ENCODE assay signal across 8 mouse cellular contexts in genomic region chr12:27135997-27136559, GRCm38 (mm10).
DNase-seq lines count a peak whose midpoint lies in the region; ATAC-seq lines count a peak whose summit lies in the region.

No protein-coding gene starts in this region.

- WGBS in kidney, embryonic 14.5 days = 45% methylated on average over 10 of the region's 10 CpGs
- 13% methylated on average over 10 of the region's 10 CpGs for WGBS in embryonic facial prominence, embryonic 13.5 days

- H3K4me2 ChIP-seq in kidney, embryonic 14.5 days (replicated peaks; ENCODE audit: low read depth, low read length) = no peak overlapping the region
- peak overlapping the region; percentile 41 for H3K4me2 ChIP-seq in embryonic facial prominence, embryonic 13.5 days

- peaks cover 20% of the 10 kb centered on the region for H3K4me1 ChIP-seq in kidney, embryonic 14.5 days (ENCODE audit: control insufficient read depth, insufficient read depth, low read length)
- peaks cover 79% of the 10 kb centered on the region for H3K4me1 ChIP-seq in embryonic facial prominence, embryonic 13.5 days

- no peak for DNase-seq in kidney, adult 11 months
- peak; percentile 7 to 12 for DNase-seq in heart, postnatal 14 days
- peak; percentile 2 for DNase-seq in lung, postnatal 25 days (ENCODE audit: low spot score)
- DNase-seq in natural killer cell, adult 2 months (ENCODE audit: low spot score in 2 of 2) = no peak
- no peak for DNase-seq in ovary, postnatal 10 days (ENCODE audit: low spot score)
- no peak for DNase-seq in right cerebral cortex, postnatal 36 days (ENCODE audit: low spot score in 2 of 2)

- intact Hi-C loops in heart, postnatal 14 days (cut with DNase I) = no loop called here

- no peak overlapping the region for H3K9ac ChIP-seq in kidney, embryonic 14.5 days (ENCODE audit: low read depth, low read length)
- H3K9ac ChIP-seq in embryonic facial prominence, embryonic 13.5 days = no peak overlapping the region

- no peaks in the 10 kb centered on the region for H3K36me3 ChIP-seq in kidney, embryonic 14.5 days (ENCODE audit: control insufficient read depth, insufficient read depth, low read length)
- no peaks in the 10 kb centered on the region for H3K36me3 ChIP-seq in embryonic facial prominence, embryonic 13.5 days

- H3K9me3 ChIP-seq in kidney, embryonic 14.5 days (ENCODE audit: control insufficient read depth, low read length) = no peaks in the 10 kb centered on the region
- H3K9me3 ChIP-seq in embryonic facial prominence, embryonic 13.5 days = no peaks in the 10 kb centered on the region

- H3K27ac ChIP-seq in kidney, embryonic 14.5 days (ENCODE audit: low read depth, low read length) = peak overlapping the region; percentile 44; the same call in 1 of the 2 replicates
- H3K27ac ChIP-seq in embryonic facial prominence, embryonic 13.5 days = peak overlapping the region; percentile 83

- ATAC-seq in kidney, embryonic 14.5 days (ENCODE audit: low FRiP score, low TSS enrichment) = no peak
- ATAC-seq in embryonic facial prominence, embryonic 13.5 days (ENCODE audit: insufficient number of reproducible peaks, insufficient read depth, low FRiP score, low TSS enrichment, low read depth) = no peak

- H3K4me3 ChIP-seq in kidney, embryonic 14.5 days (ENCODE audit: low read length) = no peak overlapping the region
- no peak overlapping the region for H3K4me3 ChIP-seq in embryonic facial prominence, embryonic 13.5 days

- no peaks in the 10 kb centered on the region for H3K27me3 ChIP-seq in kidney, embryonic 14.5 days (ENCODE audit: control insufficient read depth, insufficient read depth, low read length)
- H3K27me3 ChIP-seq in embryonic facial prominence, embryonic 13.5 days = no peaks in the 10 kb centered on the region

Comparison
In these comparisons a context has a peak if more than half of its experiments do, and no peak if none do; other contexts are left out.
1. DNase-seq: peak in heart, postnatal 14 days (2 of 2) and lung, postnatal 25 days (single experiment); none in kidney, adult 11 months (single experiment), natural killer cell, adult 2 months (0 of 2), ovary, postnatal 10 days (single experiment) and right cerebral cortex, postnatal 36 days (0 of 2).